Mouse (Mus musculus) gastrocnemius, adult 18-20 months (tissue): ENCODE measurements around the gene Bcl2l13. TPM values are rescaled to one million over a fixed set of nuclear protein-coding genes. Genes with fewer than 3 reads are reported as not detected.
"Not testable (repeated sequence)": the region's sequence is repeated elsewhere in the genome, so short reads cannot be mapped to it uniquely, and the experiment has no call there.

Experiments used
- DNase-seq: peaks from one replicate; pipeline ENCODE4 v3.0.0; 2021; ENCODE audit warnings: low spot score
- total RNA-seq, 2 experiments: library from RNA; stranded (reverse); gene quantifications; 2 replicates each; pipeline ENCODE4 v1.2.3; 2021

Gene Bcl2l13
- total RNA-seq, 2 experiments from 2014 or later, result 68.0 to 69.4 TPM

GRCm38 (mm10) chr6:120901776-120902645, 66.0 kb downstream of the Bcl2l13 start:
- no peak for DNase-seq

- peak; percentile 42 for DNase-seq
These were observed 67.5 kb downstream of the Bcl2l13 start for GRCm38 (mm10) chr6:120903450-120903912.

- DNase-seq, result no peak
These were observed 67.9 kb downstream of the Bcl2l13 start for GRCm38 (mm10) chr6:120903961-120904360.

GRCm38 (mm10) chr6:120905111-120905510, 69.1 kb downstream of the Bcl2l13 start:
- no peak for DNase-seq

- no peak for DNase-seq
These were observed 70.5 kb downstream of the Bcl2l13 start for GRCm38 (mm10) chr6:120906521-120906920.

- not testable (repeated sequence) for DNase-seq
These were observed 72.0 kb downstream of the Bcl2l13 start for GRCm38 (mm10) chr6:120907876-120908597.

GRCm38 (mm10) chr6:120909501-120909900, 73.5 kb downstream of the Bcl2l13 start:
- DNase-seq, result no peak

- no peak for DNase-seq
These were observed 75.4 kb downstream of the Bcl2l13 start for GRCm38 (mm10) chr6:120911213-120912007.

- DNase-seq, result peak; percentile 30
These were observed 76.9 kb downstream of the Bcl2l13 start for GRCm38 (mm10) chr6:120912931-120913330.

GRCm38 (mm10) chr6:120913783-120914182, 77.8 kb downstream of the Bcl2l13 start:
- DNase-seq, result no peak

- DNase-seq, result no peak
These were observed 78.5 kb downstream of the Bcl2l13 start for GRCm38 (mm10) chr6:120914533-120914910.

GRCm38 (mm10) chr6:120914911-120915648, 79.1 kb downstream of the Bcl2l13 start:
- no peak for DNase-seq

- no peak for DNase-seq
These were observed 79.6 kb downstream of the Bcl2l13 start for GRCm38 (mm10) chr6:120915649-120915975.

- DNase-seq, result peak; percentile 82
These were observed 80.3 kb downstream of the Bcl2l13 start, which contains the start of gene Bid for GRCm38 (mm10) chr6:120916074-120916971. Gene Bid (minus strand): TSS chr6:120916853.

GRCm38 (mm10) chr6:120916972-120917881, 81.2 kb downstream of the Bcl2l13 start:
- DNase-seq, result not testable (repeated sequence)

- DNase-seq, result no peak
These were observed 82.0 kb downstream of the Bcl2l13 start for GRCm38 (mm10) chr6:120917975-120918374.

GRCm38 (mm10) chr6:120924791-120925321, 88.8 kb downstream of the Bcl2l13 start:
- DNase-seq, result not testable (repeated sequence)

- no peak for DNase-seq
These were observed 90.9 kb downstream of the Bcl2l13 start for GRCm38 (mm10) chr6:120926880-120927279.
